In the genomic region with DNA sequence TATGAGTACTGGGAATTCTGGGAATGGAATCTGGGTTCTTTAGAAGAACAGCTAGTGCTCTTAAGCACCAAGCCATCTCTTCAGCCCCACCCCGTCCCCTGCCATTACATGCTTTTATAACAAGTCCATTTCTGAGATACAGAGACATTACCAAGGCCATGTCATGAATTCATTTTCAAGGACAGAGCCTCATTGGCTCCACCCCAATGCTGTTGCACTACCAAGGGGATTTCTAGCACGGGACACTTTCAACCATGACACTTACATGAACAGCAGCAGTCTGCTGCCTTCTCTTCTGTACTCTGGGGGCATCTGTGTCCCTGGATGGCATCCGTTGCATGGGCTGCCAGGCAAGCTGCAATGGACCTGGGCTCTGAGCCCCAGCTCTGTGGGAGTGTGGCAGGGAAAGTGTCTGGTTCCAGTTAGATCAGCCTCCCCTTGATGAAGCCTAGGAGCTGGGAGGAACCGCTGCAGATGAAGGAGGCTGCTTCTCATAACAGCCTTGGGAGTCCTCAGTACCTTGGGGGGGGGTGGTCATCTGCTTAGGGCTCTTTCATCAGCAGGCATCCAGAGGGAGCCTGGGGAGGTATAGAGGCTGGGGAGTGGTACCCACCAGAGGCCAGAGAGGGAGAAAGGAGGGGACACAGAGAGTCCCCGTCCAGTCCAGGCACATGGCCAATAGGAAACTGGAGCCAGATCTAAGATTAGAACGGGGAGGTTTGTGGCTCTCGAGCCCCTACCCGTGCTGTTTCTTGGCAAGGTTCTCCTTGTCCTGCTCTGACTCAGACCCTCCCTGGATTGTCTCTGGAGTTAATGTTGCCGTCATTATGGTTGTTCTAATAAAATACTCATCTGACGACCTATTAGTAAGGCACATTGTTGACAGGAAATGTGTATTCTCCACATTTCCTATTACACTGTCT, we compare ENCODE assay signal across 9 mouse cellular contexts. TPM values are rescaled to one million over a fixed set of nuclear protein-coding genes. Genes with fewer than 3 reads are reported as not detected.
DNase-seq lines count a peak whose midpoint lies in the region; ATAC-seq and TF ChIP-seq lines count a peak whose summit lies in the region.
"Had no signal": no experiment of that assay in that cellular context is flagged by ENCODE, and none has a peak within 500 bp of the region (broad histone marks: within the 10 kb centered on the region; RNA-seq: fewer than 3 reads in every experiment).

No protein-coding gene starts in this region.

- H3K4me1 ChIP-seq in intestine, embryonic 14.5 days (replicated peaks; ENCODE audit: control insufficient read depth, insufficient read depth, low read length) = peaks cover 2% of the 10 kb centered on the region; the same call in 1 of the 2 replicates
- no peaks in the 10 kb centered on the region for H3K4me1 ChIP-seq in intestine, postnatal 0 days (replicated peaks; ENCODE audit: control insufficient read depth, insufficient read depth, low read length)
- H3K4me1 ChIP-seq: neural tube, embryonic 13.5 days had no signal

- 45% methylated on average over 10 of the region's 10 CpGs for WGBS in intestine, embryonic 14.5 days
- 46% methylated on average over 10 of the region's 10 CpGs for WGBS in intestine, postnatal 0 days

- H3K9ac ChIP-seq in intestine, embryonic 14.5 days (ENCODE audit: low read length) = no peak overlapping the region
- H3K9ac ChIP-seq in intestine, postnatal 0 days (ENCODE audit: low read depth, low read length) = no peak overlapping the region
- H3K9ac ChIP-seq: neural tube, embryonic 13.5 days had no signal

- ATAC-seq in intestine, embryonic 14.5 days (replicated peaks; ENCODE audit: low FRiP score, low TSS enrichment, low read depth) = no peak; the same call in 1 of the 2 replicates
- ATAC-seq in intestine, postnatal 0 days = no peak
- ATAC-seq in activated CD4-positive, CD25-positive, alpha-beta regulatory T cell, adult 4 months = no peak

- H3K27me3 ChIP-seq in intestine, embryonic 14.5 days (replicated peaks; ENCODE audit: control insufficient read depth, insufficient read depth, low read length) = no peaks in the 10 kb centered on the region
- H3K27me3 ChIP-seq in intestine, postnatal 0 days (replicated peaks; ENCODE audit: control insufficient read depth, insufficient read depth, low read length) = no peaks in the 10 kb centered on the region
- H3K27me3 ChIP-seq: neural tube, embryonic 13.5 days had no signal

- no peak for TF ChIP-seq CTCF in intestine, postnatal 0 days (IDR thresholded peaks at IDR 0.05; ENCODE audit: low read depth)

- no peak overlapping the region for H3K4me3 ChIP-seq in intestine, embryonic 14.5 days (ENCODE audit: low read depth, low read length)
- H3K4me3 ChIP-seq in intestine, postnatal 0 days (ENCODE audit: low read depth, low read length) = no peak overlapping the region
- H3K4me3 ChIP-seq: neural tube, embryonic 13.5 days had no signal

- H3K4me2 ChIP-seq in intestine, embryonic 14.5 days (ENCODE audit: low read length) = no peak overlapping the region
- no peak overlapping the region for H3K4me2 ChIP-seq in intestine, postnatal 0 days (replicated peaks; ENCODE audit: low read depth)
- H3K4me2 ChIP-seq: neural tube, embryonic 13.5 days had no signal

- DNase-seq in intestine, embryonic 14.5 days (ENCODE audit: low spot score) = no peak
- peak; percentile 75 for DNase-seq in adrenal gland, postnatal 14 days
- DNase-seq in gastrocnemius, adult 8-10 months (ENCODE audit: low spot score in 2 of 2) = peak; percentile 47 to 50
- DNase-seq in kidney, postnatal 4 days = peak; percentile 66 to 72
- no peak for DNase-seq in frontal cortex, postnatal 25 days (ENCODE audit: low spot score in 2 of 2)
- DNase-seq in right cerebral cortex, postnatal 14 days = no peak

- H3K9me3 ChIP-seq in intestine, embryonic 14.5 days (ENCODE audit: control insufficient read depth, low read length) = no peaks in the 10 kb centered on the region
- no peaks in the 10 kb centered on the region for H3K9me3 ChIP-seq in intestine, postnatal 0 days (ENCODE audit: control insufficient read depth)

- peak overlapping the region; percentile 57; the same call in 1 of the 2 replicates for H3K27ac ChIP-seq in intestine, embryonic 14.5 days (ENCODE audit: low read depth)
- no peak overlapping the region for H3K27ac ChIP-seq in intestine, postnatal 0 days (ENCODE audit: low read depth, low read length)
- H3K27ac ChIP-seq: neural tube, embryonic 13.5 days had no signal

- H3K36me3 ChIP-seq in intestine, embryonic 14.5 days (ENCODE audit: control insufficient read depth, insufficient read depth, low read length) = no peaks in the 10 kb centered on the region
- no peaks in the 10 kb centered on the region for H3K36me3 ChIP-seq in intestine, postnatal 0 days (ENCODE audit: control insufficient read depth, insufficient read depth)
- H3K36me3 ChIP-seq: neural tube, embryonic 13.5 days had no signal

RNA-seq across cellular contexts. Expression of a gene that starts 52.4 kb away (rescaled TPM):
- polyA plus RNA-seq in intestine, embryonic 14.5 days (2014; fragmentation: Nextera tagmentation; extraction: Ambion mirVana) = 112 and 117 TPM in 2 replicates
- polyA plus RNA-seq in intestine, postnatal 0 days (2015; fragmentation: Nextera tagmentation; extraction: Ambion mirVana) = 42.2 and 42.6 TPM in 2 replicates
- 63.2 and 70.6 TPM in 2 replicates for total RNA-seq in adrenal gland, postnatal 14 days (2021)
- total RNA-seq in gastrocnemius, adult 8-10 months (2022) = 10 to 100 TPM; 15.9 to 19.6 (median 18.1) TPM
- polyA plus RNA-seq in activated CD4-positive, CD25-positive, alpha-beta regulatory T cell, adult 4 months (2017; shearing (Covaris generic)) = 1 to 10 TPM; 1.6 to 4.4 TPM

RNA-seq across cellular contexts. Expression of a gene that starts 53.4 kb away (rescaled TPM):
- 105 and 119 TPM in 2 replicates for polyA plus RNA-seq in intestine, embryonic 14.5 days (2014; fragmentation: Nextera tagmentation; extraction: Ambion mirVana)
- polyA plus RNA-seq in intestine, postnatal 0 days (2015; fragmentation: Nextera tagmentation; extraction: Ambion mirVana) = 29.5 and 29.8 TPM in 2 replicates
- 192 and 227 TPM in 2 replicates for total RNA-seq in adrenal gland, postnatal 14 days (2021)
- 1 to 10 TPM in 1 of 4 experiments, under 1 TPM in 3; 0.17 to 1.3 (median 0.62) TPM for total RNA-seq in gastrocnemius, adult 8-10 months (2022)
- polyA plus RNA-seq in activated CD4-positive, CD25-positive, alpha-beta regulatory T cell, adult 4 months (2017; shearing (Covaris generic)) = not detected

Comparison
In these comparisons a context has a peak if more than half of its experiments do, and no peak if none do; other contexts are left out.
1. DNase-seq: peak in adrenal gland, postnatal 14 days (single experiment), gastrocnemius, adult 8-10 months (2 of 2) and kidney, postnatal 4 days (2 of 2); none in intestine, embryonic 14.5 days (single experiment), frontal cortex, postnatal 25 days (0 of 2) and right cerebral cortex, postnatal 14 days (single experiment).
2. RNA of a gene that starts 53.4 kb away (polyA plus RNA-seq): 105 to 119 TPM in intestine, embryonic 14.5 days and 29.5 to 29.8 TPM in intestine, postnatal 0 days; not detected in activated CD4-positive, CD25-positive, alpha-beta regulatory T cell, adult 4 months; every median in the first group is over 10 times any median in the second.